Mouse (Mus musculus): ENCODE measurements around the gene Gnl2. TPM values are rescaled to one million over a fixed set of nuclear protein-coding genes. Genes with fewer than 3 reads are reported as not detected.

Gnl2 gene
- 94.8 and 99.1 TPM in 2 replicates for polyA plus RNA-seq (2015; fragmentation: Nextera tagmentation; extraction: Ambion mirVana)

GRCm38 (mm10) chr4:125015806-125016635 lies at the start of gene Gnl2:
Gnl2 (plus strand) TSS chr4:125016585.
- Histone ChIP-seq H3K4me1 (replicated peaks) (no peaks in the 10 kb centered on the region), H3K36me3 (no peaks in the 10 kb centered on the region), H3K27me3 (no peaks in the 10 kb centered on the region), H3K4me2 (replicated peaks) (no peak within 1 kb of the TSS), H3K4me3 (replicated peaks) (no peak within 1 kb of the TSS), H3K27ac (no peak within 1 kb of the TSS), H3K9ac (replicated peaks) (no peak within 1 kb of the TSS), H3K9me3 (no peaks in the 10 kb centered on the region)
- ATAC-seq = no peak
- 89% methylated on average over 10 of the region's 10 CpGs for whole genome bisulfite sequencing

GRCm38 (mm10) chr4:124968711-124969110 lies 47.7 kb upstream of the Gnl2 start:
- H3K27ac ChIP-seq = peak overlapping the region; percentile 30; the same call in 1 of the 2 replicates
- H3K4me1 ChIP-seq (replicated peaks) = peaks cover 38% of the 10 kb centered on the region
- H3K9ac ChIP-seq (replicated peaks) = 0 out of 2 replicates have a peak overlapping the region, but pooled peaks have one; percentile 7
- no peaks in the 10 kb centered on the region for H3K27me3 ChIP-seq
- no peak for ATAC-seq
- H3K4me2 ChIP-seq (replicated peaks) = no peak overlapping the region
- no peaks in the 10 kb centered on the region for H3K9me3 ChIP-seq
- no peaks in the 10 kb centered on the region for H3K36me3 ChIP-seq
- no peak overlapping the region for H3K4me3 ChIP-seq (replicated peaks)
- WGBS = 51% methylated on average over 6 of the region's 6 CpGs

DNA sequence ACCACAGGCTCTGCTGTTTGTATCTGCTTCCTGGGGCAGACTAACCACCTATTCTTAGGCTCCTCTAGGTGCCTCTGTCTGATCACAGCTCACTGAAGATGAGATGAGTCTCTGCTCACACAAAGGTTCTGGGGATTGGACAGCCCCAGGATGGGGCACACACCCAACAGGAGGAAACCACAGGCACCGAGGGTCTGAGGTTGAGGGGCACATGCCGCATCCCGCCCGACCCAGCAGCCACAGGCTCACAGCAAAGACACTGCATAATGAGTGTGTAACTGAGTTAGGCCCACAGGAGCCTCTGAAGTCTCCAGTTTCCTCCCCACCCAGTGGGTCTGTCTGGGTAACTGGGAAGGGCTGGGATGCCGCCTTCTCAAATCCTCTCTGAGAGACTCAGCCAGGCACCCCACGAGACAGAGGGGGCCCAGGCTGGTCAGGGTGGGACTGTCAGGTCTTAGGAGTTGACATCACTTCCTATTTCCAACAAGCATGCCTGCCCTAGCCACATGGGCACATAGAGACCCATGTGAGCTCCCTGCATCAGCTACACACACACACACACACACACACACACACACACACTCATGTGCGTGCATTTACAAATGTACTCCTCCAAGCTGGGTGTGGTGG lies 47.1 kb upstream of the Gnl2 start:
- Histone ChIP-seq H3K4me2 (replicated peaks) (no peak overlapping the region), H3K4me1 (replicated peaks) (peaks cover 38% of the 10 kb centered on the region), H3K9ac (replicated peaks) (no peak overlapping the region), H3K36me3 (no peaks in the 10 kb centered on the region), H3K9me3 (no peaks in the 10 kb centered on the region), H3K27ac (peak overlapping the region; percentile 30; the same call in 1 of the 2 replicates), H3K27me3 (no peaks in the 10 kb centered on the region), H3K4me3 (replicated peaks) (no peak overlapping the region)
- 81% methylated on average over 7 of the region's 7 CpGs for WGBS
- no peak for ATAC-seq

- 72% methylated on average over 11 of the region's 11 CpGs for WGBS
- no peak overlapping the region for H3K4me2 ChIP-seq (replicated peaks)
- H3K27me3 ChIP-seq = no peaks in the 10 kb centered on the region
- 0 out of 2 replicates have a peak, but pooled peaks have one; percentile 31 for ATAC-seq
- H3K4me3 ChIP-seq (replicated peaks) = no peak overlapping the region
- H3K36me3 ChIP-seq = no peaks in the 10 kb centered on the region
- no peak overlapping the region for H3K27ac ChIP-seq
- peaks cover 35% of the 10 kb centered on the region for H3K4me1 ChIP-seq (replicated peaks)
- H3K9ac ChIP-seq (replicated peaks) = no peak overlapping the region
- H3K9me3 ChIP-seq = no peaks in the 10 kb centered on the region
These were observed 46.2 kb upstream of the Gnl2 start for GRCm38 (mm10) chr4:124970194-124970593.

- no peak overlapping the region for H3K9ac ChIP-seq (replicated peaks)
These were observed 45.7 kb upstream of the Gnl2 start for GRCm38 (mm10) chr4:124970677-124971076.

GRCm38 (mm10) chr4:124971094-124971493 lies 45.3 kb upstream of the Gnl2 start:
- no peak for ATAC-seq
- H3K4me3 ChIP-seq (replicated peaks) = no peak overlapping the region
- no peaks in the 10 kb centered on the region for H3K27me3 ChIP-seq
- WGBS = 92% methylated on average over 8 of the region's 8 CpGs
- H3K9ac ChIP-seq (replicated peaks) = no peak overlapping the region
- H3K4me2 ChIP-seq (replicated peaks) = no peak overlapping the region
- H3K36me3 ChIP-seq = no peaks in the 10 kb centered on the region
- peaks cover 27% of the 10 kb centered on the region for H3K4me1 ChIP-seq (replicated peaks)
- no peak overlapping the region for H3K27ac ChIP-seq
- no peaks in the 10 kb centered on the region for H3K9me3 ChIP-seq

More at GRCm38 (mm10) chr4:124970677-124971076, 45.7 kb upstream of the Gnl2 start:
- no peaks in the 10 kb centered on the region for H3K9me3 ChIP-seq
- H3K4me2 ChIP-seq (replicated peaks) = no peak overlapping the region
- H3K4me3 ChIP-seq (replicated peaks) = no peak overlapping the region
- peaks cover 30% of the 10 kb centered on the region for H3K4me1 ChIP-seq (replicated peaks)
- 25% methylated on average over 5 of the region's 5 CpGs for WGBS
- ATAC-seq = peak; percentile 48; the same call in 1 of the 2 replicates
- no peaks in the 10 kb centered on the region for H3K36me3 ChIP-seq
- no peak overlapping the region for H3K27ac ChIP-seq
- no peaks in the 10 kb centered on the region for H3K27me3 ChIP-seq

GRCm38 (mm10) chr4:124972316-124972715 lies 44.1 kb upstream of the Gnl2 start:
- Histone ChIP-seq H3K36me3 (no peaks in the 10 kb centered on the region), H3K27me3 (no peaks in the 10 kb centered on the region), H3K9me3 (no peaks in the 10 kb centered on the region), H3K27ac (no peak overlapping the region), H3K4me2 (replicated peaks) (no peak overlapping the region), H3K4me1 (replicated peaks) (peaks cover 27% of the 10 kb centered on the region), H3K9ac (replicated peaks) (no peak overlapping the region), H3K4me3 (replicated peaks) (no peak overlapping the region)
- WGBS = 66% methylated on average over 9 of the region's 9 CpGs
- no peak for ATAC-seq

DNA sequence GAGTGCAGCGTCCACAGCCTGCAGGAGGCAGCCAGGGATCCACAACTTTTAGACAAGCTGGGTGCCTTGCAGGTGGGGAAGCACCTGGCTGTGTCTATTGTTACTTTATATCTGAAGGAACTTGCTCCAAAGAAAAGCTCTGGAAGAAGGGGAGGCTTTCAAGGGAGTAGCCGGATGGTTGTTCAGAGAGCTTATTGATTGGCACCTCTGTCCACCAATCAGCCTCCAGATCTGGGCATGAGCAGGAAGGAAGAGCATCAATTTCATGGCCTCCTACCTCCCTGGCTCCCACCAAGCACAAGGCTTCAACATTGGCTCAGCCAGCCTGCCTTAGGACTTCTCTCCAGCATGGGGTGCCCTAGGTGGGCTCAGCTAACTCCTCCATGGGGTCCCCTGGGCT lies 43.1 kb upstream of the Gnl2 start:
- H3K9ac ChIP-seq (replicated peaks) = no peak overlapping the region
- peaks cover 27% of the 10 kb centered on the region for H3K4me1 ChIP-seq (replicated peaks)
- WGBS = 82% methylated on average over 2 of the region's 2 CpGs
- no peak overlapping the region for H3K4me3 ChIP-seq (replicated peaks)
- ATAC-seq = no peak
- no peaks in the 10 kb centered on the region for H3K27me3 ChIP-seq
- H3K4me2 ChIP-seq (replicated peaks) = no peak overlapping the region
- no peaks in the 10 kb centered on the region for H3K9me3 ChIP-seq
- no peaks in the 10 kb centered on the region for H3K36me3 ChIP-seq
- H3K27ac ChIP-seq = no peak overlapping the region

DNA sequence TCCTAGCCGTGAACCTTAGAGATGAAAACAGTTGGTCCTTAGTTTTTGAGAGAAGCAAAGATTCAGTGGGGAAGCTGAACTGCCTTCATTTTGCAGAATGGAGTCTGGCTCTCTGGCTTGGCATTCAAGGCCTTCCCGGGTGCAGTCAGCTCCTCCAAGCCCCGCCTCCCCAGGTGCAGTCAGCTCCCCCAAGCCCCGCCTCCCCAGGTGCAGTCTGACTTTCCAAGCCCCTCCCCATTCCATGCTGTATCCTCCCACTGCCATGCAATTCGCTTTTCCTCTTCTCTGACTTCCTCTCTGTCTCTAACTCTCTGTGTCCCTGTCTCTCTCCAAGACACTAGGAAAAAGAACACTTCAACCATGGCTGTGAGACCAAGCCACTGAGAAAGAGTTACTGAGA lies 38.2 kb upstream of the Gnl2 start:
- Histone ChIP-seq H3K27me3 (peaks cover 14% of the 10 kb centered on the region), H3K4me1 (replicated peaks) (peaks cover 10% of the 10 kb centered on the region), H3K9me3 (no peaks in the 10 kb centered on the region), H3K9ac (replicated peaks) (no peak overlapping the region), H3K27ac (no peak overlapping the region), H3K36me3 (no peaks in the 10 kb centered on the region), H3K4me2 (replicated peaks) (no peak overlapping the region), H3K4me3 (replicated peaks) (no peak overlapping the region)
- WGBS = 40% methylated on average over 5 of the region's 5 CpGs
- no peak for ATAC-seq

- WGBS = 21% methylated on average over 9 of the region's 9 CpGs
- Histone ChIP-seq H3K4me3 (replicated peaks) (no peak overlapping the region), H3K4me1 (replicated peaks) (peaks cover 35% of the 10 kb centered on the region), H3K4me2 (replicated peaks) (no peak overlapping the region), H3K9ac (replicated peaks) (no peak overlapping the region), H3K9me3 (no peaks in the 10 kb centered on the region), H3K27me3 (peaks cover 72% of the 10 kb centered on the region), H3K27ac (no peak overlapping the region), H3K36me3 (no peaks in the 10 kb centered on the region)
- no peak for ATAC-seq
These were observed 32.4 kb upstream of the Gnl2 start for GRCm38 (mm10) chr4:124983893-124984526.

- Histone ChIP-seq H3K4me2 (replicated peaks) (0 out of 2 replicates have a peak overlapping the region, but pooled peaks have one; percentile 3), H3K4me1 (replicated peaks) (peaks cover 38% of the 10 kb centered on the region), H3K9ac (replicated peaks) (no peak overlapping the region), H3K27ac (no peak overlapping the region), H3K36me3 (no peaks in the 10 kb centered on the region), H3K4me3 (replicated peaks) (no peak overlapping the region), H3K9me3 (no peaks in the 10 kb centered on the region), H3K27me3 (peaks cover 82% of the 10 kb centered on the region)
- 6% methylated on average over 18 of the region's 18 CpGs for WGBS
- ATAC-seq = no peak
These were observed 31.3 kb upstream of the Gnl2 start for GRCm38 (mm10) chr4:124984871-124985670.
